Mouse (Mus musculus) MEL (cell line): ENCODE measurements around the gene Ttc12. TPM values are rescaled to one million over a fixed set of nuclear protein-coding genes. Genes with fewer than 3 reads are reported as not detected.
A peak's percentile ranks its signal among the peaks of the same experiment; 100 is the strongest.

ENCODE experiments used
- DNase-seq: peaks from one replicate; pipeline ENCODE4 v3.0.0; 2011; ENCODE audit warnings: low read depth, low spot score
- H3K27ac ChIP-seq: 2 replicates; pipeline ENCODE4 v1.5.1; 2012; ENCODE audit warnings: low read depth, mild to moderate bottlenecking, control low read depth, low read length, moderate library complexity; ENCODE audit not compliant: control insufficient read depth
- H3K27me3 ChIP-seq, 2 experiments: fragments of 150-350 bp in 1 of 2; sonication (generic) in 1 of 2; 2 replicates each; pipeline ENCODE4 v1.6.1; 2012; ENCODE audit warnings: low read length in 2 of 2, mild to moderate bottlenecking in 2 of 2, improper control_type of control experiment in 1 of 2, moderate library complexity in 1 of 2; ENCODE audit not compliant: insufficient read depth in 2 of 2, control insufficient read depth in 1 of 2
- H3K36me3 ChIP-seq, 2 experiments: 2 replicates each; pipeline ENCODE4 v1.6.1; 2012 to 2014; ENCODE audit warnings: low read length in 2 of 2, improper control_type of control experiment in 1 of 2, inconsistent platforms in 1 of 2, mild to moderate bottlenecking in 1 of 2; ENCODE audit not compliant: insufficient read depth in 2 of 2, control insufficient read depth in 1 of 2
- H3K4me1 ChIP-seq, 2 experiments: fragments of 150-350 bp in 1 of 2; sonication (generic) in 1 of 2; 2 replicates each; pipeline ENCODE4 v1.6.1; 2012; ENCODE audit warnings: low read length in 2 of 2, improper control_type of control experiment in 1 of 2, mild to moderate bottlenecking in 1 of 2; ENCODE audit not compliant: insufficient read depth in 2 of 2, control insufficient read depth in 1 of 2
- H3K4me3 ChIP-seq, 2 experiments: fragments of 150-350 bp in 1 of 2; sonication (generic) in 1 of 2; 2 replicates each; pipeline ENCODE4 v1.5.1; 2012; ENCODE audit warnings: low read depth in 2 of 2, low read length in 2 of 2, mild to moderate bottlenecking in 2 of 2, moderate library complexity in 2 of 2, control low read depth in 1 of 2, improper control_type of control experiment in 1 of 2; ENCODE audit not compliant: control insufficient read depth in 1 of 2, insufficient read depth in 1 of 2
- H3K79me2 ChIP-seq: 2 replicates; pipeline ENCODE4 v1.6.1; 2012; ENCODE audit warnings: mild to moderate bottlenecking, low read length, moderate library complexity; ENCODE audit not compliant: control insufficient read depth, poor library complexity, insufficient read depth
- H3K9ac ChIP-seq: 2 replicates; pipeline ENCODE4 v1.6.1; 2012; ENCODE audit warnings: low read depth, mild to moderate bottlenecking, control low read depth, low read length, moderate library complexity; ENCODE audit not compliant: control insufficient read depth, poor library complexity, severe bottlenecking
- H3K9me3 ChIP-seq: fragments of 150-350 bp; sonication (generic); replicated peaks from 2 replicates; pipeline ENCODE4 v1.6.1; 2012; ENCODE audit warnings: mild to moderate bottlenecking, low read length, improper control_type of control experiment, moderate library complexity; ENCODE audit not compliant: insufficient read depth
- BHLHE40 ChIP-seq: IDR thresholded peaks from 2 replicates; pipeline ENCODE4 v1.6.1; 2012; ENCODE audit warnings: low read depth, mild to moderate bottlenecking, inconsistent platforms, low read length, improper control_type of control experiment, borderline replicate concordance
- CHD1 ChIP-seq: IDR thresholded peaks from 2 replicates; pipeline ENCODE4 v1.6.1; 2012; ENCODE audit warnings: low read depth, mild to moderate bottlenecking, inconsistent platforms, low read length, improper control_type of control experiment
- CHD2 ChIP-seq: IDR thresholded peaks from 2 replicates; pipeline ENCODE4 v1.6.1; 2011; ENCODE audit warnings: low read length, improper control_type of control experiment
- CTCF ChIP-seq, 3 experiments: IDR thresholded peaks in 2 of 3; conservative IDR thresholded peaks in 1 of 3; 2 replicates each; pipeline ENCODE4 v1.5.1; 2011 to 2012; ENCODE audit warnings: low read length in 3 of 3, low read depth in 2 of 3, mild to moderate bottlenecking in 2 of 3, improper control_type of control experiment in 1 of 3, inconsistent platforms in 1 of 3, mixed read lengths in 1 of 3, moderate library complexity in 1 of 3; ENCODE audit not compliant: control insufficient read depth in 1 of 3, insufficient read depth in 1 of 3, poor library complexity in 1 of 3, severe bottlenecking in 1 of 3
- GABPA ChIP-seq: IDR thresholded peaks from 2 replicates; pipeline ENCODE4 v1.6.1; 2012; ENCODE audit warnings: low read depth, mild to moderate bottlenecking, inconsistent platforms, low read length, improper control_type of control experiment, moderate library complexity
- GATA1 ChIP-seq: IDR thresholded peaks from 2 replicates; pipeline ENCODE4 v1.6.1; 2011; ENCODE audit warnings: low read depth, low read length, improper control_type of control experiment
- KAT2A ChIP-seq: conservative IDR thresholded peaks from 2 replicates; pipeline ENCODE4 v1.6.1; 2012; ENCODE audit warnings: low read depth, low read length, improper control_type of control experiment, inconsistent platforms
- MAFK ChIP-seq: IDR thresholded peaks from 2 replicates; pipeline ENCODE4 v1.6.1; 2011; ENCODE audit warnings: low read depth, mild to moderate bottlenecking, low read length, improper control_type of control experiment, borderline replicate concordance
- MXI1 ChIP-seq: IDR thresholded peaks from 2 replicates; pipeline ENCODE4 v1.6.1; 2011; ENCODE audit warnings: mild to moderate bottlenecking, low read depth, low read length, improper control_type of control experiment
- MYC ChIP-seq: IDR thresholded peaks from 2 replicates; pipeline ENCODE4 v1.6.1; 2011; ENCODE audit warnings: low read depth, mild to moderate bottlenecking, low read length, improper control_type of control experiment, moderate library complexity
- NELFE ChIP-seq: IDR thresholded peaks from 2 replicates; pipeline ENCODE4 v1.6.1; 2011; ENCODE audit warnings: low read depth, low read length, improper control_type of control experiment
- NRF1 ChIP-seq: IDR thresholded peaks from 2 replicates; pipeline ENCODE4 v1.6.1; 2014; ENCODE audit warnings: low read depth, mild to moderate bottlenecking, inconsistent platforms, low read length, improper control_type of control experiment, moderate library complexity; ENCODE audit not compliant: poor library complexity, insufficient read depth, severe bottlenecking
- POLR2AphosphoS5 ChIP-seq: IDR thresholded peaks from 2 replicates; pipeline ENCODE4 v1.6.1; 2012; ENCODE audit warnings: low read depth, borderline replicate concordance, mild to moderate bottlenecking, inconsistent platforms, low read length, moderate library complexity, mixed read lengths
- RAD21 ChIP-seq: IDR thresholded peaks from 2 replicates; pipeline ENCODE4 v1.6.1; 2011; ENCODE audit warnings: mild to moderate bottlenecking, low read depth, low read length, improper control_type of control experiment
- RCOR1 ChIP-seq: IDR thresholded peaks from 2 replicates; pipeline ENCODE4 v1.6.1; 2012; ENCODE audit warnings: low read depth, mild to moderate bottlenecking, inconsistent platforms, low read length, improper control_type of control experiment
- SMC3 ChIP-seq: IDR thresholded peaks from 2 replicates; pipeline ENCODE4 v1.6.1; 2011; ENCODE audit warnings: low read depth, low read length, improper control_type of control experiment
- TBP ChIP-seq: IDR thresholded peaks from 2 replicates; pipeline ENCODE4 v1.8.0; 2011; ENCODE audit warnings: low read depth, low read length, improper control_type of control experiment
- ZC3H11A ChIP-seq: IDR thresholded peaks from 2 replicates; pipeline ENCODE4 v1.6.1; 2012; ENCODE audit warnings: low read depth, mild to moderate bottlenecking, inconsistent platforms, low read length, improper control_type of control experiment
- ZMIZ1 ChIP-seq: IDR thresholded peaks from 2 replicates; pipeline ENCODE4 v1.6.1; 2012; ENCODE audit warnings: low read depth, mild to moderate bottlenecking, inconsistent platforms, low read length, improper control_type of control experiment, moderate library complexity
- polyA plus RNA-seq, 2 experiments: library from polyadenylated mRNA; stranded (reverse) in 1 of 2; unstranded in 1 of 2; fragments of >175 nt in 1 of 2; fragments of >200 nt in 1 of 2; gene quantifications; 2 replicates each; pipeline versions ENCODE4 v1.2.1 to v1.2.4; 2012; ENCODE audit warnings: low replicate concordance in 2 of 2, low read depth in 1 of 2; ENCODE audit not compliant: insufficient read length in 2 of 2, insufficient read depth in 1 of 2, missing spikeins in 1 of 2
- total RNA-seq: library from RNA; depleted of rRNA; stranded (reverse); fragments of 300-350 nt; gene quantifications from 2 replicates; pipeline ENCODE4 v1.2.3, GENCODE M21; 2012

Gene Ttc12
- total and polyA plus RNA-seq, 3 experiments: 0.31 to 0.78 TPM; not detected in 1

DNA sequence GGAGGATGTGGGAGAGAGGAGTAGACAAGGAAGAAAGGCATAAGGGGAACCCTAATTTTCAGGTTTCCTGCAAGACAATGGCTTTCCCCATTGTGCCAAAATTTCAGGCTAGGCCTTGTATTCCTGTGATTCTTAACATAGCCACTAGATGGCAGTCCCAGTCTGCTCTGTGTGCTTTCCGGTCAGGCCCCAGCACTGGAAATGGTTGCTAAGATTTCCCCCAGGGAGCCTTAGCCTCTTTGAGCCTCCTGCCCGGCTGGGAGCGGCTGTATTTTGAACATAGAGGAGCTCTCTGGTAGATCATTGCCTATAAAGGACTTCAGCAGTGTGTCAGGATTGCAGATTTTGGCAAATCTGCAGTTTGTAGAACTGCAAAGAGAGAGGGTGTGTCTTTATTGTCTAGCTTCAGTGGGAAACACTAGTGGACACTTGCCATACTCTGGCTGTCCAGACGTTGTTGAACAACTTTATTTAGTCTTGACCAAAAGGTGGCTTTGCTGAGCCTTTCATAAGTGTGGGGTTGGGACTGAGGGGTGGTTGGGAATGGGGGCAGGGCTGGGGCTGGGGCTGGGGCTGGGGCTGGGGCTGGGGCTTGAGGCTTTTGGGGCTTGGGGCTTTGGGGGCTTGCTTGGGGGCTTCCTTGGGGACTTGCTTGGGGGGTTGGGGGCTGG is 8.1 kb upstream of the Ttc12 start:
- Histone ChIP-seq H3K9me3 (no peaks in the 10 kb centered on the region), H3K36me3 (no peaks in the 10 kb centered on the region), H3K4me1 (no peaks in the 10 kb centered on the region), H3K27me3 (no peaks in the 10 kb centered on the region; a peak in 1 of 4 replicates), H3K4me3 (no peak overlapping the region), H3K9ac (no peak overlapping the region), H3K79me2 (no peaks in the 10 kb centered on the region), H3K27ac (no peak overlapping the region)
- TF ChIP-seq RAD21 (peak; percentile 87), CTCF (IDR thresholded peaks at IDR 0.05 in 2 of 3, conservative IDR thresholded peaks at IDR 0.05 in 1 of 3; ENCODE audit: control insufficient read depth in 1 of 3, insufficient read depth in 1 of 3, low read depth in 2 of 3, low read length in 3 of 3, poor library complexity in 1 of 3, severe bottlenecking in 1 of 3) (peak; percentile 58 to 82 (median 65)), ZC3H11A (peak; percentile 57; the same call in 1 of the 2 replicates), NRF1 (no peak), BHLHE40 (no peak), SMC3 (peak; percentile 71)
- DNase-seq: peak; percentile 63

DNA sequence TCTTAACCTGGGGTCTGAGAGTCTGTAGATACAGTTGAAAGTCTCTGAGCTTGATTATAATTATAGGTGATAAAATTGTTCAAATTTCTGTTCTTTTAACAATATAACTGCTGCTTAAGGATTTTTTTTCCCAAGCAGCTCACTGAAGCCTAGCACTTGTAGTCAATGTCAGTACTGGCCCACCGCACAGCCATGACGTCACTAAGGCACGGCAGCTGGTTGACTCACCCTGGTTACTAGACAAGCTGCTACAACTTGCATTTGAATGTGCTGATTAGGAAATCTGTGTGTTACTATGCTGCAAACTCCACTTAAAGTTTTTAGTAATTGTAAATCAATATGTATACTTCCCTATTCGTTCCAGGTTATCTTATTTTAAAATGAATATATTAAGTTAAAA is 4.6 kb upstream of the Ttc12 start:
- H3K9ac ChIP-seq: no peak overlapping the region
- no peak for DNase-seq
- no peak overlapping the region for H3K4me3 ChIP-seq
- no peak overlapping the region for H3K27ac ChIP-seq
- no peaks in the 10 kb centered on the region for H3K27me3 ChIP-seq
- H3K79me2 ChIP-seq: no peaks in the 10 kb centered on the region
- TF ChIP-seq POLR2AphosphoS5 (no peak), KAT2A (no peak), BHLHE40 (no peak), GATA1 (no peak), MAFK (no peak), CTCF (IDR thresholded peaks at IDR 0.05 in 2 of 3, conservative IDR thresholded peaks at IDR 0.05 in 1 of 3; ENCODE audit: control insufficient read depth in 1 of 3, insufficient read depth in 1 of 3, low read depth in 2 of 3, low read length in 3 of 3, poor library complexity in 1 of 3, severe bottlenecking in 1 of 3) (no peak), TBP (no peak), MYC (no peak), CHD2 (no peak), ZMIZ1 (no peak), GABPA (no peak), ZC3H11A (no peak), RCOR1 (no peak), NELFE (no peak), CHD1 (no peak), MXI1 (no peak)
- TF ChIP-seq, all 39 proteins: peak for 0
- Histone ChIP-seq H3K9me3 (no peaks in the 10 kb centered on the region), H3K36me3 (peaks cover 0 to 15% of the 10 kb centered on the region in 2 experiments; a peak in 2 of 4 replicates), H3K4me1 (peaks cover 0 to 16% of the 10 kb centered on the region in 2 experiments; a peak in 2 of 4 replicates)
